Mouse (Mus musculus) ES-E14 (cell line): ENCODE data around the gene Eomes. TPM values are rescaled to one million over a fixed set of nuclear protein-coding genes. Genes with fewer than 3 reads are reported as not detected.

Experiments
- DNase-seq: peaks from one replicate; pipeline ENCODE4 v3.0.0-alpha.2; 2013; ENCODE audit warnings: low read depth, low spot score
- H3K27ac ChIP-seq: 2 replicates; pipeline ENCODE4 v1.5.1; 2012; ENCODE audit warnings: low read depth, mild to moderate bottlenecking, low read length, moderate library complexity, mixed read lengths; ENCODE audit not compliant: poor library complexity, insufficient read depth, severe bottlenecking
- H3K36me3 ChIP-seq: 2 replicates; pipeline ENCODE4 v1.6.1; 2012; ENCODE audit warnings: mild to moderate bottlenecking, low read length, moderate library complexity, mixed read lengths; ENCODE audit not compliant: control insufficient read depth, poor library complexity, insufficient read depth, severe bottlenecking
- H3K4me1 ChIP-seq, 2 experiments: fragments of 150-350 bp in 1 of 2; sonication (generic) in 1 of 2; 2 replicates each; pipeline ENCODE4 v1.6.1; 2012; ENCODE audit warnings: low read length in 2 of 2, mild to moderate bottlenecking in 1 of 2, mixed read lengths in 1 of 2; ENCODE audit not compliant: control insufficient read depth in 2 of 2, insufficient read depth in 2 of 2, poor library complexity in 1 of 2
- H3K4me3 ChIP-seq, 2 experiments: fragments of 150-350 bp in 1 of 2; sonication (generic) in 1 of 2; 2 replicates each; pipeline ENCODE4 v1.5.1; 2012; ENCODE audit warnings: low read length in 2 of 2, low read depth in 1 of 2, mild to moderate bottlenecking in 1 of 2, mixed read lengths in 1 of 2; ENCODE audit not compliant: insufficient read depth in 1 of 2, poor library complexity in 1 of 2, severe bottlenecking in 1 of 2
- H3K9ac ChIP-seq: 2 replicates; pipeline ENCODE4 v1.6.1; 2012; ENCODE audit warnings: low read depth, mild to moderate bottlenecking, low read length, mixed read lengths; ENCODE audit not compliant: poor library complexity, insufficient read depth, severe bottlenecking
- H3K9me3 ChIP-seq: fragments of 150-350 bp; sonication (generic); 2 replicates; pipeline ENCODE4 v1.6.1; 2012; ENCODE audit warnings: low read depth, mild to moderate bottlenecking, low read length; ENCODE audit not compliant: control insufficient read depth, insufficient read depth
- CHD2 ChIP-seq: IDR thresholded peaks from 2 replicates; pipeline ENCODE4 v1.6.1; 2014; ENCODE audit warnings: mild to moderate bottlenecking, low read depth, low read length, inconsistent platforms
- HCFC1 ChIP-seq: IDR thresholded peaks from 2 replicates; pipeline ENCODE4 v1.6.1; 2012; ENCODE audit warnings: low read length, inconsistent platforms, borderline replicate concordance; ENCODE audit not compliant: insufficient read depth
- MAFK ChIP-seq: IDR thresholded peaks from 2 replicates; pipeline ENCODE4 v1.6.1; 2014; ENCODE audit warnings: mild to moderate bottlenecking, low read depth, low read length, inconsistent platforms; ENCODE audit not compliant: insufficient read depth
- ZC3H11A ChIP-seq: IDR thresholded peaks from 2 replicates; pipeline ENCODE4 v1.6.1; 2012; ENCODE audit warnings: low read depth, mild to moderate bottlenecking, inconsistent platforms, low read length, borderline replicate concordance
- ZNF384 ChIP-seq: IDR thresholded peaks from 2 replicates; pipeline ENCODE4 v1.6.1; 2012; ENCODE audit warnings: low read depth, low read length, inconsistent platforms
- in situ Hi-C, 2 experiments: fragments of 600-800 bp; cut with MboI; formaldehyde crosslinking; loops; one replicate each; pipeline ENCODE4 v1.15.1; 2025; ENCODE audit warnings: low sequenced_read_pairs in 2 of 2, inconsistent platforms in 1 of 2; ENCODE audit not compliant: unreplicated experiment in 2 of 2
- total RNA-seq: library from RNA; depleted of rRNA; stranded (reverse); fragments of 300-350 nt; gene quantifications from 2 replicates; pipeline ENCODE4 v1.2.3, GENCODE M21; 2012

Eomes gene
- total RNA-seq, 1 experiment = 3.2 TPM

DNA sequence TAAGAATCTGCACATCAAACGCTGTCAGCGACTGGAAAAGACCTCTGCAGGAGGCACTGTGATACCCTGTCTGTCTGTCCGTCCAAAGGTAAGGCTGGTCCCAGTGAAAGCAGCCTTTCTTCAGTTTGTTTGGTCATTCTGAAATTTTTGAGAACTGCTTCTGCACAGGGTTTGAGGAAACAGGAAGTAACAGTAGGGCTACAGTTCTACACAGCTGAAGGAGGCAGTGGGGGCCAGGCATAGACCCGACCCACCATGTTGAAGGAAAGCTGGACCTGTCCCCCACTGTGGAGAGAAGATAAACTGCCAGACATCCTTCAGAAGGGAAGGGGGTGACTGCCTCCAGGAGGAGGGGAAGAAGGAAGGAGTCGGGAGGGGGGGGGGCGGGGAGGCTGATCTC is 21.6 kb upstream of the Eomes start:
- Histone ChIP-seq H3K27ac (no peak overlapping the region), H3K36me3 (no peaks in the 10 kb centered on the region), H3K4me1 (peaks cover 0 to 8% of the 10 kb centered on the region in 2 experiments; a peak in 1 of 4 replicates), H3K9me3 (no peaks in the 10 kb centered on the region), H3K4me3 (no peak overlapping the region), H3K9ac (no peak overlapping the region)
- DNase-seq = no peak
- TF ChIP-seq CHD2 (no peak), HCFC1 (no peak), ZC3H11A (no peak), MAFK (no peak), ZNF384 (no peak)
- in situ Hi-C loops = no loop called here

DNA sequence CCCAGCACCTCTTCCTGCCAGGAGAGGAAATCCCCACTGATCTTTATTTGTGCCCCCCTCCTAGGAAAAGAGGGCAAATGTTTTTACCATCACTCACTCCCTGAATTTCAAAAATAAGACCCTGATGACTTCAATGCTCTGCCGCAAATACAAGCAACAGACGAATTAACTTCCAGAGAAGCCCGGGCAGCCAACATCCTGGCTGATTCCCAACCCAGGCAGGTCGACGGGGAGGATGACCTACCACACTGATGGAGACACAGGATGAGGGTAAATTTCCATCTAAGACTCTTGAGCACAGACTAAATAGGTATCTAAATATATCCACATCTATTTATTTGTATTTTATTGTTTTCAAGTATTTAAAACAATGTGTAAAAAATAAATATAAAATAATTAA is 20.0 kb upstream of the Eomes start:
- no peaks in the 10 kb centered on the region for H3K9me3 ChIP-seq
- no peak overlapping the region for H3K4me3 ChIP-seq
- in situ Hi-C loops = no loop called here
- no peak overlapping the region for H3K9ac ChIP-seq
- H3K36me3 ChIP-seq = no peaks in the 10 kb centered on the region
- peaks cover 0 to 10% of the 10 kb centered on the region in 2 experiments; a peak in 1 of 4 replicates for H3K4me1 ChIP-seq
- DNase-seq = no peak
- TF ChIP-seq ZC3H11A (no peak), HCFC1 (no peak)
- no peak overlapping the region for H3K27ac ChIP-seq

DNA sequence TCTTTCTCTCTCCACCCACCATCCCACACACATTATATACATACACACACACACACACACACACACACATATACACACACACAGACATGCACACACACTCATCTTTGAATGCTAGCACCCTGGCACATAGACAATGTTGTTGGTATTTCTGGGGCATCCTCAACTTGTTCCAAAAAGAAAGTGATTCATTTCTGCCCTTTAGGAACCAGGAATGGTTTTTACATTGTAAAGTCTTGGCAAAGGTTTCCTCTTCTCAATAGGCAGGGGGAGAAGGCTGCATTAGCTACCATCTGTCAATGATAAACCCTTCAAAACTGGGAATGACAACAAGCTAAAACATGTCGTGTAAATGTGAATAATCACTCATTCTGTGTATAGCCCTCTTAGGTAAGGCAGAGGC is 14.0 kb upstream of the Eomes start:
- Histone ChIP-seq H3K4me3 (no peak overlapping the region), H3K9me3 (no peaks in the 10 kb centered on the region), H3K9ac (no peak overlapping the region), H3K36me3 (no peaks in the 10 kb centered on the region), H3K4me1 (peaks cover 0 to 4% of the 10 kb centered on the region in 2 experiments; a peak in 1 of 4 replicates), H3K27ac (no peak overlapping the region)
- in situ Hi-C loops = no loop called here
- DNase-seq = no peak
- TF ChIP-seq MAFK (no peak), HCFC1 (no peak), CHD2 (no peak), ZNF384 (no peak), ZC3H11A (no peak)

DNA sequence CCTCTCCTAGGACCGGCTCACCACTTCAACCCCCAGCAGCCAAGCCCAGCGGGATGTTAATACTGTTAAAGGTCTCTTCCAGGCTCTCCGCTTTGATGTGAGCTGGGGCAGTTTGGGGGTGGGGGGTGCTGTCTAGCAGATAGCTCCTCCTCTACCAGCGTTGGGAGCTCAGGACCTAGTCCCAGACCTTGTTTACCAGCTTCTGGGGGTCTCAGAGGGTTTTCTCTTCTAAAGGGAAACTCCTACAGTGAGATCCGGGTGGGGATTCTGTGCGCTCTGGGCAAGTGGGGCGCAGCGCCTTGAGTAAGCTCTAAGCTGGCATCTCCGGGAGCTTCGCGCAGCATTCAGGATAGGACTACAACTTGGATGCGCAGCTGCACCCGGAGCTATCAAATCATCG is 9.7 kb upstream of the Eomes start:
- no peak for TF ChIP-seq ZC3H11A
- peaks cover 0 to 6% of the 10 kb centered on the region in 2 experiments; a peak in 1 of 4 replicates for H3K4me1 ChIP-seq
- H3K36me3 ChIP-seq = no peaks in the 10 kb centered on the region
- in situ Hi-C loops = no loop called here
- DNase-seq = no peak
- H3K9me3 ChIP-seq = no peaks in the 10 kb centered on the region
- no peak overlapping the region for H3K27ac ChIP-seq
- H3K4me3 ChIP-seq = no peak overlapping the region
- H3K9ac ChIP-seq = no peak overlapping the region

DNA sequence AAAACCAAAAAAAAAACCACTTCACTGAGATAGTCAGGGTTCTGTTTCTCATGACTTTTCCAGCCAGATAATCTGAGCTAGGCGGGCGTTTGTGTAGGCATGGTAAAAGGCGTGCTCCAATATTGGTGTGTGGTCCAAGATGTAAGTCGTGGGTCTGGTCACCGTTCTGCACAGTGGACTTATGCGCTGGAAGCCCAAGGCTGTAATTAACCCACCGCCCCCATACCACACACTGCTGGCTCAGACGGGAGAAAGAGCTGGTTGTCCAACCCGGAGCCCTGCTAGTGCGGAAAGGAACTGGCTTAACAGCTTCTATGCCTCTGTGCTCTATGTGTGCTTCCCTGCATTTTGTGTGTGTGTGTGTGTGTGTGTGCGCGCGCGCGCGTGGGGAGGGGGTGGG is 8.7 kb upstream of the Eomes start:
- TF ChIP-seq MAFK = no peak
- TF ChIP-seq HCFC1 = no peak
- no peak for TF ChIP-seq ZC3H11A
- TF ChIP-seq CHD2 = no peak
- no peak for TF ChIP-seq ZNF384
- Histone ChIP-seq H3K9me3 (no peaks in the 10 kb centered on the region), H3K36me3 (no peaks in the 10 kb centered on the region), H3K27ac (no peak overlapping the region), H3K9ac (no peak overlapping the region), H3K4me3 (no peak overlapping the region), H3K4me1 (peaks cover 0 to 6% of the 10 kb centered on the region in 2 experiments; a peak in 1 of 4 replicates)
- no peak for DNase-seq
- in situ Hi-C loops = no loop called here
